Mouse (Mus musculus) neutrophil, adult 5-6 weeks (primary cell): ENCODE results near the gene Hist2h2ab. TPM values are rescaled to one million over a fixed set of nuclear protein-coding genes. Genes with fewer than 3 reads are reported as not detected.

Experiments used
- ATAC-seq: fragments of 151-379, 151-347 bp; 2 replicates; pipeline ENCODE4 v1.8.0; 2017; ENCODE audit warnings: mild to moderate bottlenecking, moderate TSS enrichment; ENCODE audit not compliant: insufficient number of reproducible peaks, poor library complexity, low FRiP score, severe bottlenecking; ENCODE audit errors: extremely low read depth
- total RNA-seq: library from RNA; stranded (forward); fragments of 200-1000 nt; gene quantifications from 2 replicates; pipeline ENCODE4 v1.2.3, GENCODE M21; 2017

Gene Hist2h2ab
- total RNA-seq, 1 experiment from 2014 or later = 11.1 TPM

DNA sequence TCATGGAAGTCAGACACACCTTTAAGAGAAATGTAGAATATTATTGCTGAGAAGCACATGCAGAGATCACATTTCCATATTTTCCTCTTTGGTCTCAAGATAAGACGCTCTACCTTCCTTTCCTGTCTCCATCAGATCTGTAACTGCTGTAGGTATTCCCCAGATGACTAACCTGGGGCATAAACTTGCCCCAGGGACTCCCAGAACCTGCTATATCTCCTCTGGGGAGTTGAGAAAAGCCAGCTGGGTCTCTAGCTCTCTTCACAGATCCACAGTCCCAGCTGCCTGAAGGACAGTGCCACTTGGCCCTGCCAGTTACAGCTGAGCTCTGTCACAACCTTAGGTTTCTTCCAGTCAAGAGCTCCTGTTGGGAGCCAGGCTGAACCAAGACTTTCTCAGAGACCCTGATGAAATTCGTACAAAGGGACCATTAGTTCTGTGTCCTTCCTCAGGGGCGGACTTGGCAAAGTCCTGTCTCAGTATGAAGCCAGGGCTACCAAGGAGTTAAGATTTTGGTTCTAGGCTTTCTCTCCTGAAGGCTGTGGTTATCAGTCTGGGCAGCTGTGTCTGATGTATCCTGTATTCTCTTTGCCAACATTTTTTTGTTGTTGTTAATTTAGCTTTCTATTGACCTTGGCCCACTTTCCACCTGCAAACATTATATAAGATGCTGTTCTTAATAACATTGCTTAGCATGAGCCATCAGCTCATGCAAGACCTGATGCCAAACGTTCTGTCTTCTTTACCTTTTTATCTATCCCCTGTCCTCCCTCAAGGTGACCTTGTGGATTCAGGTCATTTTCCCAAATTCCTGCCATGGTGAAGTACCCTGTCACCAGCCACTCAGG, 11.5 kb downstream of the Hist2h2ab start:
- ATAC-seq = no peak

DNA sequence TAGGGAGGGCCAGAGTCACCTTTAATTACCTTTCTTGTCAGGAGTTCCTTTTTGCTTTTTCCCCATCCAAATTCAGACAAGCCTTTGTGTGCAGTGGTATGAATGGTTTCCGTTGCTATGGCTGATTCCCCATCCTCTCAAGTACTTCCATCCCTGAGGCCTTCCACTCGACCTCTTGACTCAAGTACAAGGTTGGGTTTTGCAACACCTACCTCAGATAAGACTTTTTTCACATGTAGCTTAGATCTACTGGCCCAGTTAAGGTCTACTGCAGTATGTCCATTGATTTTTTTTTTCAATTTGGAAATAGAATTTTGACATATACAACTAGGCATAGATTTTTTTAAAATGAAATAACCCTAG, 12.1 kb downstream of the Hist2h2ab start:
- ATAC-seq = no peak

DNA sequence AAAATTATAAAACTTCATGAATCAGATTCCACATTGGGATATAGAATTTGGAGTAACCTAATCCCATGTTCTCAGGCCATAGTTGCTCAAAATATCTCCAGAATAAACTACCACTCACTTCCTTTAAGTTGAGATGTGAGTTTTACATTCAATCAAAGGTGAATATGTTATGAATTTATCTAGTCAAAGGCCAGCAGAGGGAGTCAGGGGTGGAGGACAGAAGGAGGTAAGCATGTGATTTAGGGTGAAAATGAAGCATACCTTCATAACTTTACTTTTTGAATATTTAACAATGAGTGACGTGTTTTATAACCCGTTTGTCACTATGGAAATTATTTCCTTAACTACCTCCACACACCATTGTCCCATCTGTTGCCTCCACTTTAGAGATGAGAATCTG, 15.2 kb downstream of the Hist2h2ab start:
- no peak for ATAC-seq

DNA sequence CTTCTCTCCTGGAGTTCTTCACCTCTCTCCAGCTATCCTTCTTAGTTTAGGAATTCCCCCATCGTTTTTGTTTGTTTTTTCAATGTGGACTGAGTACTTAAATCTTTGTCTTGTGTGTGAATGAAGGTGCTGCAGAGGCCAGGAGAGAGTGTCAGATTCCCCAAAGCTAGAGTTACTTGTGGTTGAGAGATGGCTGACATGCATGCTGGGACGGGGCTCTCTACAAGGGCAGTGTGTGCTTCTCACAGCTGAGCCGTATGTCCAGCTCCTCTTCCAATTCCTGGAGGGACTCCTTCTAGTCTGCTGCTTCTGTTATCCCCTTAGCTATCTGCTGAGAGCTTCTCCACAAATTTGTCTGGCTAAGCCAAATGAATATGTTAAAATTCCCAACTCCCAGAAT, 16.2 kb downstream of the Hist2h2ab start:
- ATAC-seq = no peak

DNA sequence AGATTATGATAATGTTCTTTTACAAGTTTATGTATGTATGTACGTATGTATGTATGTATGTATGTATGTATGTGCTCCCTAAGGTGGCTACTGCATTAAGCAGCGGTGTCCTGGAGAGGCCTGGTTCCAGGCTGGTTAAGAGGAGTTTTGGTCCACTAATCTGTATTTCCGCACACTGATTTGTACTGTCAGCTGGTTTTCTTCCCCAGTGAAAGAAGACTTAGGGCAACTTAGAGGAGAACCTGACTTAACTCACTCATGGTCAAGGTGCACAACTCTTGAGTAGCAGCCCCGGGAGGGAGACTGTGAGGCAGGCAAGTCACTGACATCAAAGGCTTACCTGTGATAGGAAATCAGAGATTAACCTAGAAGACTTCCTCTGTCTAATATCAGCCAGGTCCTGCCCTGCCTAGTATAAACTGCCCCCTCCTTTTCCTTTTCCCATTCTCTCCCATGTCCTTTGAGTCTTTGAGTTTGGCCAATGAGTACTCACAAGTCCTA, 17.2 kb downstream of the Hist2h2ab start:
- no peak for ATAC-seq

DNA sequence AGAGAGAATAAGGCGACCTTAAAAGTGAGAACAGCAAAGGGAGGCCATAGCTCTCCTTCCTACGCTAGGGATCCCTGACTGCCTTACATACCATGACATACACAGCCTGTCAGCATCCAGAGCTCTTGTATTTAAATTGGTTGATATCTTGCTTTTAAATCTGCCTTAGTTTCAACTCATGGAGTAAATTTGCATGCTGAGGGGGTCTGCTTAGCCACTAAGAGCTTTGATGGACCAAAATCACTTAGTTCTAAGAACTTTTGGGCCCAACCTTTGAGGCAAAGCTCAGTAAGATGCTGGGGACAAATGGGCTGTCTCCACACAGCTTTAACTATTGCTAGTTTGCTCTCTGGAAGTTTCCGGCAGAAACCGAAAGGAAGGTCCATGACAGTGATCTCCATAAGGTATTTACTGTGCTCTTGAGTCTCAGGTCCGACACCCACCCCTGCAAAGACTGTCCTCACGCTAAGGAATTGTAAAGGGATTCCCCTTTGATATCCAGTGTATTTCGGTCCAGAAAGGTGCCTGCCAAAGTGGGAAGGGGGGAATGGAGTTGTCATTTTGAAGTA, 17.8 kb downstream of the Hist2h2ab start:
- no peak for ATAC-seq

DNA sequence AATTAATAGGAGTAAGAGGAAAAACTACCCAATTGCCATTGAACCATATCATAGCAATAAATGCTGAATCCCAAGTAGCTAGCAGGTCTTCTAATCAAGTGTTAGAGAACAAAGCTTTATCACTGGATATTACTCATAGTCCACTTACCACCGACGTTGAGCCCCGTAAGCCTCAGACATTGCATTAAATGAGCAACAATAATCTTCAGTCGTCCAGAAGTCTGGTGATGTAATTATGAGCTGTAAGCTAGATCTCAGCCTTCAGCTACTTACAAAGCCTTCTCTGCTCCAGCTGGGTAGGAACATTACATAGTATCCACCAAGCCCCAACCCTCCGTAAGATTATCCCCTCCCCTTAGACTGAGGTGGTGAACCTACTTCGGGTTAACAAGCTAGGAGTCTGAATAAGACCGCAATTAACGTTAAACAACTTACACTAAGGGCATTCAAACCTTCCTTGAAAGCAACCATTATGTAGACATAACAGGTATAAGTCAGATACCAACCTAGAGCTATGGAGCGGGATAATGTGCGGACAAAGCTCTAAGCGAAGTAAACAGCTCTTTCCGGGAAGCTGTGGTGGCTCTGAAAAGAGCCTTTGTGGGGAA, 18.3 kb downstream of the Hist2h2ab start:
- no peak for ATAC-seq

DNA sequence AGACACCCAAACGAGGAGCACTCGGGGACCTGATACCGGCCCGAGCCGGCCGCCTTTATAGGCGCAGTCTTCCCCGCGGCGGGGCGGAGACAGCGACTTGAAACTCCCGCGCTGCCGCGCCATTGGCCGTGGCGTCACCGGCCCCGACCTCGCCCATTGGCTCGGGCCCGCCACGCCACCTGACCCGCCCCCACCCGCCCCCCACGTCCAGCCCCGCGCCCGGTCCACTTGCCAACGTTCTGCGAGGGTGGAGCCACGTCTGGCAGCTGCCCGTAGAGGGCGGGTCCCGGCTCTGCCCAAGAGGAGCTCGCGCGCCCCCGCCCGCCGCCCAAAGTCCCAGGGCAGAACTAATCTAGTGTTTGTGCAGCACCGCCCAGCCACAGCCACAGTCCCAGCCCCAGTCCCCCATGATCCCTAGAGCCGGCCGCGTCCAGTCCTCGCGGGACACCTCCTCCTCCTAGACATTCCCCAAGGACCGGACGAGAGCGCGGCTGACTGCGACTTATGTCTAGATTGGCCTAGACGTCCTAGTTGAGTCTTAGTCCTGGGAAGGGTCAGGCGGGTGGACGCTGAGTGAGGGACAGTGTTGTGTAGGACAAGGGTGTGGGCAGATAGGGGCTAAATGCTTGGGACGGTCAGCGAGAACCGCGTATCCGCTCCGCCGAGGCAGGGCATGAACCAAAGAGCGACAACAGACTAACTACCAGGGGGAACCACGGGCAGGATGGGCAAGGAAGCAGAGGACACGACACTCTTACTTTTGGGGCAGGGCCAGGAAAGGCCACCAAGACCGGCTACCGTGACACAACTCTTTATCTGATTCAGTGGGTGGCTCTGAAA, 19.5 kb downstream of the Hist2h2ab start, which contains the start of gene Hist2h3c2:
TSS of gene Hist2h3c2 (minus strand) at position 174 of the 840 bp plus-strand sequence.
- ATAC-seq = peak; percentile 80

DNA sequence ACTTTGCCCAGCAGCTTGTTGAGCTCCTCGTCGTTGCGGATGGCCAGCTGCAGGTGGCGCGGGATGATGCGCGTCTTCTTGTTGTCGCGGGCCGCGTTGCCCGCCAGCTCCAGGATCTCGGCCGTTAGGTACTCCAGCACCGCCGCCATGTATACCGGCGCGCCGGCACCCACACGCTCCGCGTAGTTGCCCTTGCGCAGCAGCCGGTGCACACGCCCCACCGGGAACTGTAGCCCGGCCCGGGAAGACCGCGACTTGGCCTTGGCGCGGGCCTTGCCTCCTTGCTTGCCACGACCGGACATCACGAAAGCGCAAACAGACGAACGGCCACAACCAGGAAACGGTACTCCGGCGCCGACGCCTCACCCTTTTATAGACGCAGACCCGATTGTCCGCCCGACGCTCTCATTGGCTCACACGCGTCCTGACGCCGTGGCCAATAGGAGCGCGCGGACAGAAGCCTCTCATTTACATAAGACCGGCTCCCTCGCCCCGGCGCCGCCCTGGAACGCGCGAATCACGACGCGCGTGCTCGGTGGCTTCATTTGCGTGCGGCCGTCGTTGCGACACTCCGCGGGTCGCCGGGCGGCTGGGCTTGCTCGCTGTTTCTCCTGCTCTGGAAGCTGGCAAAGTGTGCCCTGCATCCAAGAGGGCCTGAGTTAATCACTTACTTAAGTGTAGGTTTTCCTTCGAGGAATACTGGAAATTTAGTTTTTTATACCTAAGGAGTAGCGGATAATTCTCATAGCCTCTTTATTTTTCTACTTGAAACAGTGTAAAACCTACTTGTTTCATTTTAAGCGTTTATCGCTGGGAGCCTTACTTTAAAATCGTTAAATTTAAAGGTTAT, 20.5 kb downstream of the Hist2h2ab start, which contains the start of gene Hist2h2aa2:
TSS of gene Hist2h2aa2 (minus strand) at position 328 of the 850 bp plus-strand sequence.
- peak; percentile 77 for ATAC-seq

DNA sequence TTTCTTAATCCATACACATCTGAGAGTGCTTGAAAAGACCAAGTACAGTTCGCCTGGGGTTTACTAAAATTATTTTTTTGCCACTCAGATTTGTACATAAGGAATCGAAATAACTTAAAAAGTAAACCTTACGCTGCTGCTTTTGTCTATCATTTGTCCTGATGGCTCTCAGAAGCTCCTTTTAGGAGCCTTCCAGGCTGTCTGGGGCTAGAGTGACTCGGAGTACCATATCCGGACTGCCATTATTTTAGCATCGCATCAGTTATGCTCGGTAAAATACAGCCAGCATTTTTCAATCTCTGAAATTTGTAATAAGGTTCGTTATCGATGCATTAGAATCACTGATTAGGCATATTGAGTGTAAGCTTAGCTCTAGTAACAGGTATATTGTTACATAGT, 21.1 kb downstream of the Hist2h2ab start:
- ATAC-seq = no peak

DNA sequence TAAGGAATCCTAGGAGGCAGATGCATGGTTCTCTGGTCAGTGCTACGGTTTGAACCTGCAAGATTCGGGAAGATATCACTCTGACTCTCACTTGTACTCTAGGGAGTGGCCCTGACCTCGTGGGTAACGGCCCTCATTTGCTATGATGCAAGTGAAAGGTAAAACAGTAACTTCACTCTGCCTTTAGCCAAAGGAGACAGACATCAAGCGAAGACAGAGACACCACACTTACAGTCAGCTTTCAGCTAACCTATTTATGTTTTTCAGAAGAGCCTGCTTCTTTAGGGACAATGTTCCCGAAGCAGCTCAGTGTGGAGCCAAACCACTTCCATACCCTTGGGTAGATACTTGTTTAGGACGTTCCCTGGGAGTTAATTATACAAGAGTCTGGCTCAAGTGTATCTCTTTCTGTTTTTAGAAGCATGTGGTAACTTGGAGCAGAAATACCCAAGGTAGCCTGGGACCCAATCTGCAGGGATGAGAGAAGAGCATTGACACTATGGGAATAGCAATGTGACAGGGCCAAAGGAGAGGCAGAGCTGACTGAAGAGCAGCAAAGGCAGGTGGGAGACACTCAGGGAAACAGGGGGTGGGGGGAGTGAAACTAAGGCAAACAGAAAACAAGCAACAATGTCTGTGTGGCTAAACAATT, 24.4 kb downstream of the Hist2h2ab start:
- no peak for ATAC-seq

DNA sequence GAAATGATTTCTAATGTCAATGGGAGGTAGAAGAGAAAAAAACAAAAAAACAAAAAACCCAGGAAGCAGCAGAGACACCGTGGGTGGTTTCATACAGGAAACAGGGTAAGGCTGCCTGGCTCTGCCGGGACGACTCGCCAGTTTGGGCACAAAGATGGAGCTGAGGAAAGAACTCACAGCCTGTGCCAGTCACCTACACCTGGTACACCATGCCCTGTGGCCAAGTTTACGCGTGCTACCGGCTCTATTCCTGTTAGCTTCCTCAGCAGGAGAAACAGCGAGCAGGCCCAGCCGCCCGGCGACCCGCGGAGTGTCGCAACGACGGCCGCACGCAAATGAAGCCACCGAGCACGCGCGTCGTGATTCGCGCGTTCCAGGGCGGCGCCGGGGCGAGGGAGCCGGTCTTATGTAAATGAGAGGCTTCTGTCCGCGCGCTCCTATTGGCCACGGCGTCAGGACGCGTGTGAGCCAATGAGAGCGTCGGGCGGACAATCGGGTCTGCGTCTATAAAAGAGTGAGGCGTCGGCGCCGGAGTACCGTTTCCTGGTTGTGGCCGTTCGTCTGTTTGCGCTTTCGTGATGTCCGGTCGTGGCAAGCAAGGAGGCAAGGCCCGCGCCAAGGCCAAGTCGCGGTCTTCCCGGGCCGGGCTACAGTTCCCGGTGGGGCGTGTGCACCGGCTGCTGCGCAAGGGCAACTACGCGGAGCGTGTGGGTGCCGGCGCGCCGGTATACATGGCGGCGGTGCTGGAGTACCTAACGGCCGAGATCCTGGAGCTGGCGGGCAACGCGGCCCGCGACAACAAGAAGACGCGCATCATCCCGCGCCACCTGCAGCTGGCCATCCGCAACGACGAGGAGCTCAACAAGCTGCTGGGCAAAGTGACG, 25.6 kb downstream of the Hist2h2ab start, which contains the start of gene Hist2h2aa1:
TSS of gene Hist2h2aa1 (plus strand) at position 495 of the 884 bp plus-strand sequence.
- ATAC-seq = peak; percentile 79

DNA sequence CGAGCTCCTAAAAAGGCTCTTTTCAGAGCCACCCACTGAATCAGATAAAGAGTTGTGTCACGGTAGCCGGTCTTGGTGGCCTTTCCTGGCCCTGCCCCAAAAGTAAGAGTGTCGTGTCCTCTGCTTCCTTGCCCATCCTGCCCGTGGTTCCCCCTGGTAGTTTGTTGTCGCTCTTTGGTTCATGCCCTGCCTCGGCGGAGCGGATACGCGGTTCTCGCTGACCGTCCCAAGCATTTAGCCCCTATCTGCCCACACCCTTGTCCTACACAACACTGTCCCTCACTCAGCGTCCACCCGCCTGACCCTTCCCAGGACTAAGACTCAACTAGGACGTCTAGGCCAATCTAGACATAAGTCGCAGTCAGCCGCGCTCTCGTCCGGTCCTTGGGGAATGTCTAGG, 26.4 kb downstream of the Hist2h2ab start:
- ATAC-seq = 0 out of 2 replicates have a peak, but pooled peaks have one; percentile 2

DNA sequence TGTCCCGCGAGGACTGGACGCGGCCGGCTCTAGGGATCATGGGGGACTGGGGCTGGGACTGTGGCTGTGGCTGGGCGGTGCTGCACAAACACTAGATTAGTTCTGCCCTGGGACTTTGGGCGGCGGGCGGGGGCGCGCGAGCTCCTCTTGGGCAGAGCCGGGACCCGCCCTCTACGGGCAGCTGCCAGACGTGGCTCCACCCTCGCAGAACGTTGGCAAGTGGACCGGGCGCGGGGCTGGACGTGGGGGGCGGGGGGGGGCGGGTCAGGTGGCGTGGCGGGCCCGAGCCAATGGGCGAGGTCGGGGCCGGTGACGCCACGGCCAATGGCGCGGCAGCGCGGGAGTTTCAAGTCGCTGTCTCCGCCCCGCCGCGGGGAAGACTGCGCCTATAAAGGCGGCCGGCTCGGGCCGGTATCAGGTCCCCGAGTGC, 26.8 kb downstream of the Hist2h2ab start, which contains the start of gene Hist2h3c1:
TSS of gene Hist2h3c1 (plus strand) at position 259 of the 430 bp plus-strand sequence.
- ATAC-seq = peak; percentile 79

DNA sequence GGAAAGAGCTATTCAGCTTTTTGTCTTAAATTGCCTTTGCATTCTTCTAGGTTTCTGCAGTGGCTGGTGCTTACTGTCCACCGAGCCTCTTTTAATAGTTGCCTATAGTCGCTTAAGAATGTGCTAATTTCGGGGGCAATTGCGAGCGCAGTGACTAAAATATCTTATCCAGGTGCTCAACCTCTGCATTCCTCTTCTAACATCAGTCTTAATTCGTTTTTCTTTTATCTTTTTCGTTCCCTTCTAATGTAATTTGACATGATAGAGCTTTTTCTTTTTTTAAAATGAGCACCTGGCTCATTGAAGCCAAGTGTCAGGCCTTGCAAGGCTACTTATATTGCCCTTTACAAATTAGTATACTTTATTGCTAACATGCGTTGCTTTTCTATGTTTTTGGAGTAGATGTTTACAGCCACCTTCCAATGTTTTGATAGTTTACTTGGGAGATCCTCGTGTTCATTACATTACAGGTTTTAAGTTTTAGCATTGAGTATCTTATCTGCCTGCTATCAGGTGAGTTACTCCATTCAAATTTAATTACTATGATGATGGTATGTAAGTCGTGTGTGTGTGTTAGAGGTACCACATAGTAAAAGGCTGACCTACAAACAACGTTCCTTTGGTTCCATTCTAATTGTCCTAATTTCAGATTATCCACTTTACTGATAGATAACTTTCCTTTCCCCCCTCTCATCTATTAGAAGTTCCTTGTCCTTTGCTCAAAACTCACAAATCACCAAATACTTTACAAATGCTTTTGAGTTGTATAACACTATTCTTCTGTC, 27.9 kb downstream of the Hist2h2ab start:
- ATAC-seq = no peak
